In the genomic region with DNA sequence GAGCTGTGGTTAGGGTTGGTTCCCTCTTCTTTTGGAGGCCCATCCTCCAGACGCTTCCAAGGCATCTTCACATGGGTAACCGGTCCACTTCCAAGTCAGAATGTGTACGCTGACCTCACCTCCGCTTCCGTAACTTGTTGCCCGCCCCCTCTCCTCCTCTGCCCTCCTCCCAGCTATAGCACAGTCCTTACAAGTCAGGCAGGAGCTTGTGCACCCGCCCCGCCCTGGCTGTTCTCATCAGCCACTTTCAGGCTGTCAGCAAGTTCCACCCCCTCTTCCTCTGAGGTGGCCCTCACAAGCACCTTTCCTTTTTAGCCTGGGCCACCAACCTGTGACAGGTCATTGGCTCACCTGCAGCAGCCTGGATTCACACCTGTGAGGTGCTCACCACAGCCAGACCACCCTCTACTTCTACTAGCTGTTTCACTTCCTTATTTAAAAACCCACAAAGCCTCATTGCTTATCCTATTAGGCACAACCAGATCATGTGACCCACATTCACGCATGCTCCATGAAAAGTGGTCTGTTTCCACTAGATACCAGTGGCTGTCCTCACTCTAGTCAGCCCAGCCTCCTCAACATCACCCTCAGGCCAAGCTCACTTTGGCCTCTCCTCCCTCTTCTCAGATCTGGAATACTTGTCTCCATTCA, we compare ENCODE assay signal across 1 mouse cellular context.
A peak's percentile ranks its signal among the peaks of the same experiment; 100 is the strongest.
TF ChIP-seq lines count a peak whose summit lies in the region.

No protein-coding gene starts in this region.

TF ChIP-seq in MEL, 35 proteins besides CTCF, POLR2A, EP300 and RAD21 (continued from another document):
- TF ChIP-seq USF1 (IDR thresholded peaks at IDR 0.05; ENCODE audit: low read depth, low read length) = peak; percentile 91
- no peak for TF ChIP-seq MEF2A (IDR thresholded peaks at IDR 0.05; ENCODE audit: extremely low read depth, insufficient replicate concordance, low read depth, low read length, poor library complexity, severe bottlenecking)
- no peak for TF ChIP-seq RCOR1 (IDR thresholded peaks at IDR 0.05; ENCODE audit: low read depth, low read length)
TF ChIP-seq in MEL: peak in this region for 8.
